Mouse (Mus musculus) yolk sac, embryonic 10.5 days (tissue): Measurements from ENCODE around the gene A930004D18Rik.

Source experiments
- DNase-seq: peaks from one replicate; pipeline ENCODE4 v3.0.0-alpha.2; 2017; ENCODE audit warnings: low spot score

Gene A930004D18Rik

GRCm38 (mm10) chr2:18037491-18037890 is at the start of gene A930004D18Rik:
TSS of gene A930004D18Rik (minus strand) at chr2:18037737.
- DNase-seq, result no peak

GRCm38 (mm10) chr2:18080182-18080860 is 42.8 kb upstream of the A930004D18Rik start:
- DNase-seq, result no peak

- no peak for DNase-seq
Observed at GRCm38 (mm10) chr2:18071947-18072346, 34.4 kb upstream of the A930004D18Rik start.

DNA sequence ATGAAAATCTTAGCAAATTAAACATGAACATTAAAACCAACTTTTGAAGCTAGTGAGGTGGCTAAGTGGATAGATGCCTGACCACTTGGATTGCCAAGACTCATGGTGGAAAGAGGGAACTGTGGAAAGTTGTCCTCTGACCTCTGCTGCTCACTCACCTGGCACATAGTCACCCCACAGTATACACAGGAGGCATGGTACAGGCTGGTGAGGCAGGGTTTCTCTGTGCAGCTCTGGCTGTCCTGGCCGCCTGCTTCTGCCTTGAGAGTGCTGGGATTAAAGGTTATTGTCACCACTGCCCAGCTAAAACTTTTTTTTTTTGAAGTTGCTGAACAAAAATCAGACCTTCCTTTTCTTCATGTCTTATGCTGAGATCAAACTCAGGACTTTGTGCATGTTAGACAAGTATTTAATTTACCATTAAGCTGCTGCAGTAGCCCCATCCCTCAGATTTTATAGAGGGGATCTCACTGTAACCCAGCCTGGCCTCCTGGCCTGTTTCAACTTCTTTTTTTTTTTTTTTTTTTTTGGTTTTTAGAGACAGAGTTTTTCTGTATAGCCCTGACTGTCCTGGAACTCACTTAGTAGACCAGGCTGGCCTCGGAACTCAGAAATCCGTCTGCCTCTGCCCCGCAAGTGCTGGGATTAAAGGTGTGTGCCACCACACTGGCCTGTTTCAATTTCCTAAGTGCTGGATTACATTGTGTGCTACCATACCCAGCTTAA is 30.7 kb upstream of the A930004D18Rik start:
- no peak for DNase-seq

GRCm38 (mm10) chr2:18066436-18066835 is 28.9 kb upstream of the A930004D18Rik start:
- no peak for DNase-seq

- DNase-seq, result no peak
Observed at GRCm38 (mm10) chr2:18065708-18066030, 28.1 kb upstream of the A930004D18Rik start.

DNA sequence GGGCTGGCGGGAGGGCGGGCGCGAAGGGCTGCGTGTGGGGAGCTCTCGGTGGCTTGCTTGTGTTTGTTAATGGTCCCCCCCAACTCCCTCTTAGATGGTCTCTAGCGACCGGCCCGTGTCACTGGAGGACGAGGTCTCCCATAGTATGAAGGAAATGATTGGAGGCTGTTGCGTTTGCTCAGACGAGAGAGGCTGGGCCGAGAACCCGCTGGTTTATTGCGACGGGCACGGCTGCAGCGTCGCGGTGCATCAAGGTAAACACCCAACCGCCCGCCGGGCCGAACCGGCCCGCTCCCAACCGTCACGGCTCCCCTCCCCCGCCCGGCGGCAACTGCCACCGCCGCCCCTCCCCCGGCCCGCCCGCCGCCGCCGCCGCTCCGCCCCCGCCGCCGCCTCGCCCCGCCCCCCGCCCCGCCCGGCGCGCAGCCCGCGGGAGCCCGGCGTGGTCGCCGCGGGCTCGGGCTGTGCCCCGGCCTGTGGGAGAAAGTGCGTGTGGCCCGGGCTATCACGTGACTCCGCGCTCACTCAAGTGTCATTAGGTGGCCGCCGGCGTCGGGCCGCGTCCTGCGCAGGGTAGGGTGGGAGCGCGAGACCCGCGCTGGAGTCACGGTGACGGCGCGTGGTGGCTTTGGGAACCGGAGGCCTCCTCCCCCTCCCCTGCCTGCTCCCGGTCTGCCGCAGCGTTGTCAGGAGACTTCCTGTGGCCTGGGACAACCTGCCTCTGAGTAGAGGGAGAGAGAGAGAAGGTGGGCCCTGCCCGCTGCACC is 27.6 kb upstream of the A930004D18Rik start:
- DNase-seq, result peak; percentile 80

DNA sequence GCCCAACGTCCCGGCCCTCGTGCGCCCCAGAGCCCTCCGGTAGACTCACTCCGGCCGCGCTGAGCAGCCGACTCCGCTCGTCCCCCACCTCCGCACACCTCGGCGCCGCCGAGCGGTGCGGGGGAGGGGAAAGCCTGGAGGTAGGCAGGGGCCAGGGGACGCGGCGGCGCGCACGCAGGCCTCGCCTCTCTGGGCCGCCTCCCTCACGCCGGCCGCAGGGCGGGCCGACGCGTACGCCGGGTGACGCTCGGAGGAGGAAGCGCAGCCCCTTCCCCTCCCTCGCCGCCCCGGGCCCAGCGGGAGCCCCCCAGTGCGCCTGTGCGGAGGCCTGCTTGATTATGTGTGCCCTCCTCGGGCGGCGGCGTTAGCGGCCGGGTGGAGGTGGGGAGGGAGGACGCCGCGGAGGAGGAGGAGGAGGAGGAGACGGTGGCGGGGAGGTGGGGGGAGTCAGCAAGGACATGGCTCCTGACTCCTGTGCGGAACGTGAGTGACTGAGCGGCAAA is 26.9 kb upstream of the A930004D18Rik start:
- DNase-seq, result peak; percentile 94

- DNase-seq, result no peak
Observed at GRCm38 (mm10) chr2:18063763-18064251, 26.3 kb upstream of the A930004D18Rik start.

DNA sequence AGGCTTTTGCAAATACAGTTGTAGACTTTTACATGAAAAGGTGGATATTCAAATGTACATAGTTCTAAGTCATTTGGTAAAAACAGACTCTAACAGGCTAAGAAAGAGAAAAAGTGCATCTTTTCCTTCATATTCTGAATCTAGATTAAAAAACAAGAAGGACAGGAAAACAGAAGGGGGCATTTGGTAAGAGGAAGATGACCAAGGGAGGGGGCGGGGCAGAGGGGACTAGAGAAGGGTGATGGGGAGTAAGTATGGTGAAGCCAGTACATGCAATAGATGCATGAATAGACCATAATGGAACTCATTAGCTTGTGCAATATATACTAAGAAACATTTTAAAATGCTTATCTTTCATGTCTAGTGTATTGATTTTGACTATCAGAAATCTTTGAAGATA is 22.9 kb upstream of the A930004D18Rik start:
- DNase-seq, result no peak

DNA sequence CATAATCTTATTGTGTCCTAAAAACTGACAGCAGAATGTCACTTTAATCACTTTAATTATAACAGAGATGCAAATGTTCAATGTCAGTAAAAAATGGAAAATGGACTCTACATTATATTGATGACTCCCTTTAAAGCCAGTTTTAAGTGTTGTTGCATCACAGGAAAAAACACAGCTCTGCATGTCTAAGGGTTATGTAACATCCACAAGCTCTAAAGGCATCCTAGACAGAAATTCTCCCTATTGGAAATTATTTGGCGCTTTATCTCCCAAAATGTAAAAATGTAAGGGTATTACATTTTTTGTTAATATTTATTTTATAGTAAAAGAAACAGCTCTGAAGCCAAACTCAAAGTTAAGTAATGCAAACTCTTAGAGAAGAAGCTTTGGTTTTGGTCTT is 22.4 kb upstream of the A930004D18Rik start:
- no peak for DNase-seq

DNA sequence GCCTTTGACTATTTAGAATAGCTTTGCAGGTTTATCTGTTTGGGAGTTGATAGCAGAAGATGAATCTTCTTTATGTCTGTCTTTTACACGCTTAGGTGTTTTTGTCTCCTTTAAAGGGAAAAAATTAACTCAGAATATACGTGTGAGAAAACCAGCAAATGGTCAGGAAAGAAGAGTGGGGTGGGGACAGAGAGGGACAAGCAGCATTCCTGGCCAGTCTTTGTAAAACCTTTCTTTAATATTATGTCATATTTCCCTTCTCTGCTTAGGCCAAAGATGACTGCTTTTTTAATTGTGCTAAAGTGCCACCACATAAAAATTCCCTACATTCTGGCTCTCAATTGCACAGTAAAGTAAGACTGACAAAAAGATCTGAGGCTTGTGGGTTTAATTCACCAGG is 21.5 kb upstream of the A930004D18Rik start:
- DNase-seq, result no peak

GRCm38 (mm10) chr2:18058146-18058708 is 20.7 kb upstream of the A930004D18Rik start:
- no peak for DNase-seq

DNA sequence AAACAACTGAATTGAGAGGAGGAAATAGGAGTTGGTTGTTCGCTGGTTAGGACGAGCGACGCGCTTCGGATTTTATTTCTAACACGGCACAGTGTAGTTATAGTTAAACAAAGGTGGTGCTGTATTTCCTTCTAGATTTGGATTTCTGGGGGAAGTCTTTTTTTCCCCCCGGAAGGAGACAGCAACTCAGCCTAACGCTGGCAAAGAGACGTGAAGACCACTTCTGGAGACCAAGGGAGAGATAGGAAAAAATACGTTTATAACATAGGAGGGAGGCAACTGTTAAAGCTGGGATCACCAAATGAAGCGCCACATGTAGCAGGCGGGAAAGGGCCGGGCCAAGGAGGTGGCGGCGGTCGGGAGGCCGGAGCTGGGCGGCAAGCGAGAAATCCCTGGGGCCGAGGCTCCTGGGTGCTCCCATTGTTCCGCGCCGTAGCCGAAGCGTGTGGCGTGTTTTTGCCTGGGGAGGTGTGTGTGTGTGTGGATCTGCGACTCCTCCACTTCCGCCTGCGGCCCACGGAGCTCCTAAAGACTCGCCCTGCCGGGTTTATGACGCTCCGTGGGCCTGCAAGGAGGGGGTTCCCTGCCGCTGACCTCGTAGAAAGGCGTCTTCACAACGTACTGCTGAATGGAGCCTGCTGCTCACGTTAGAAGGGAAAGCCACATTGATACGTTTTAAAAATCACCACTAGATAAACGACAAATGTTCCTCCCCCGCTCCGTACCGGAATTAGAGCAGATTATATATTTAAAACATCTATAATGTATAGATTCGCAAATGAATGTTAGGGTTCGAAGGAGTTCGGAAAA is 20.0 kb upstream of the A930004D18Rik start:
- peak; percentile 72 for DNase-seq

DNA sequence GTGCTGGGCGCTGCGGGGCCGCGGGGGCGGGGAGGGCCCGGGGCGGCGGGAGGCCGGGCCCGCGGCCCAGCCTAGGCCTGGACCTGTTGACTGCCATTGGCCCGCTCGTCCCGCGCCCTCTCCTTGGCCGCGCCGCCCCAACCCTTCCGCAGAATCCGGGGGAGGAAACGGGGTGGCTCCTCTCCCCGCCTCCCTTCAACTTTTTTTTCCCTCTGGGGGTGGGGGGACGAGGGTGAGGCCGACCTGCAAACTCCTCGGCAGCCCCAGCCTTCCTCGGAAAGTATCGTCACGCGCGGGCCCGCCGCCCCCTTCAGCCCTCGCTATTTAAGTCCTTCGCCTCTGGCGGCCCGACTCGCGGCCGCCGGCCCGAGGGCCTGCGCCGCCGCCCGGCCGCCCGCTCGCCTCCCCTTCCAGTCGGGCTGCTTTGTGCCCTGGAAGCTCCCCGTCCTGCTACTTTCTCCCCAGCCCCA is 19.3 kb upstream of the A930004D18Rik start:
- peak; percentile 97 for DNase-seq

GRCm38 (mm10) chr2:18055929-18056785 is 18.6 kb upstream of the A930004D18Rik start:
- no peak for DNase-seq

DNA sequence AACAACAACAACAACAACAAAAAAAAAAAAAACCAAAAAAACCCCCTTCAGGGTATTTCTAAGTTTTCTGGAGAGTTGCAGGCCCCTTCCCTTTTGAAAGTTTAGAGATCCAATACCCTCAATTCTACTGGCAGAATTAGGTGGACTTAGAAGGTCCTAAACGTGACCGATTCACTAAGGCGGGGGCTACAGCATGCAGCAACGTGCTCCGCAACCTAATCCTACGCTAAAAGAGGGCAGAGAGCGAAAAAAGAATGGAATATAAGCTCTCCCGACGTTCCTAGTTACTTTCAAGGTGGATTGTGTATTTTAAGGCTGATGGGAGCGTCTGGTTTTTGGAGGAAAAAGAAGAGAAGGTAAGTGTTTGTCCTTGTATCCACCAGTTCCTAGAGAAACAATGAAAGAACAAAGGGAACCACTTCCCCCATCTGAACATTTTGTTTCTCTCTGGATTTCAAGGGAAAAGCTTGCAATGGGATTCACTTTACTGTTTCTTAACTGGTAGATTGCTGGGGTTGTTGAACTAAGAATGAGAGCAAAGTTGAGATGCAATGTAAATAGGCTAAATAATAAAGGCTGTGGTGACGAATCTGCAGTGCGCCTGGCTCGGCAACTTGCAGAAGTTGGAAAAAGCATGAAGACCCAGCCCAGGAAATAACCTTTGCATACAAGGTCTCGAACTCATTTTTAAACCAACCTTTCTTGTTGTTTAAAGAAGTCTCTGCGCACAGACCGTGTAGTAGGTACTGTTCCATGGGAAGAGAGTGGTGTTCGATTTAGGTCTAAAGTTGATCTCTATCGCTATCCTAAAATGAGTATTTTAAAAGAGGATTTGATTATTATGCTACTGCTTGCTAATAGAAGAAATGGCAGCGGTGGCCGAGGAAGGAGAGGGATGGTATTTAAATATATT is 17.7 kb upstream of the A930004D18Rik start, which contains the start of gene Mllt10:
Mllt10 (plus strand) TSS at position 222 of the 913 bp plus-strand sequence.
- no peak for DNase-seq

DNA sequence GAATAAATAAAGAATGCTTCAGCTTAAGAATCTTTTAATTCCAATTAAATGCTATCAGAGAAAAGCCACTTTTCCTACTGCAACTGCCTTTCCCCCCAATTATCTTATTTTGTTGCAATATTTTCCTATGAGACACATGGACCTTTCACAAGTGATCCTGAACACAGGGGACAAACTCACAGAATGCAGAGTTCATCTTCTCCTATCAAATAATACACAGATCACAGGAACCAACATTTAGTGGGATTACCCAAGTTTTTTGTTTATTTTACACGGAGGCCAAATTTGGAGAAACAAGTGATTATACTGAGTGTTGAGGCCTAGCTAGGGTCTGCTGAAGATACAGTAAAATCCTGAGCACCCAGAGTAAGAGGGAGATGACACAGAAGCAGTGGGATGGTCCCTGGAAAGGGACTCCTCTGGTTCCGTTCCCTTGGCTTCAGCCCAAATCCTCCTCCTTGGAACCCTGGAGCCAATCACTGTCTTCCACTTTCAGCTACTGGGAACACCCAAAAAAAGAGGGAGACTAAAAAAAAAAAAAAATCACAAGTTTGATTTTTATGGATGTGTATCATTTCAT is 16.5 kb upstream of the A930004D18Rik start:
- DNase-seq, result no peak
